Comparison of ENCODE assay signal across 17 mouse cellular contexts in the genomic region with DNA sequence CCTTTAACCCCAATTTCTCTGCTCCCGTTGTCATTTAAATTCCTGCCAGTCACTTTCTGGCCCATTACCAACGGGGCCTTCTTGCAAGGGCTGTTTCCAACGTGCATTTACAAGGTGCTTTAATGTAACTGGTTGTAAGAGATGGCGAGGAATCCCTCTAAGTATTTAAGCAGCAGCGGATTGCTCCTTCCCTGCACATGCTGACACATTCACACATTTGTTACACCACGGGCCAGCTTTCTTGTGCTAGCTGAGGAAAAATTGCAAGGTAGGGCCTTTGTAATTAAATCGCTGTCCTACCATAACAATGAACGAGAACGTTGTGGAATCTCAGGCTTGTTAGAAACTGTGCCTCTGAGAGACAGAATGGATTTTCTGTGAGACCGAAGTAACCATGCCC.
"Had no signal": no experiment of that assay in that cellular context is flagged by ENCODE, and none has a peak within 500 bp of the region (broad histone marks: within the 10 kb centered on the region; RNA-seq: fewer than 3 reads in every experiment).

No protein-coding gene starts in this region.

- H3K27ac ChIP-seq: midbrain, embryonic 12.5 days; neural tube, embryonic 13.5 days; neural tube, embryonic 15.5 days had no signal

- H3K4me3 ChIP-seq: midbrain, embryonic 12.5 days; myocyte; neural tube, embryonic 13.5 days; neural tube, embryonic 15.5 days had no signal

- H3K9me3 ChIP-seq: midbrain, embryonic 12.5 days; neural tube, embryonic 13.5 days; neural tube, embryonic 15.5 days had no signal

- H3K9ac ChIP-seq: lung, embryonic 14.5 days; midbrain, embryonic 12.5 days; neural tube, embryonic 13.5 days; neural tube, embryonic 15.5 days had no signal

- H3K4me2 ChIP-seq: lung, embryonic 14.5 days; midbrain, embryonic 12.5 days; neural tube, embryonic 13.5 days; neural tube, embryonic 15.5 days had no signal

- H3K36me3 ChIP-seq: midbrain, embryonic 12.5 days; neural tube, embryonic 13.5 days; neural tube, embryonic 15.5 days had no signal

- DNase-seq: lung, adult 18-20 months; lung, embryonic 14.5 days; lung, postnatal 10 days; lung, postnatal 4 days; retina, postnatal 1 day; right cerebral cortex, adult 18-20 months; right cerebral cortex, postnatal 25 days; right cerebral cortex, postnatal 4 days; spleen, adult 18-20 months; thymus, adult 2 months; thymus, postnatal 25 days; thymus, postnatal 4 days had no signal

- ATAC-seq: midbrain, embryonic 16.5 days had no signal

- H3K27me3 ChIP-seq: midbrain, embryonic 12.5 days; neural tube, embryonic 13.5 days; neural tube, embryonic 15.5 days had no signal
